Mouse (Mus musculus): ENCODE results near the gene Rab25. TPM values are rescaled to one million over a fixed set of nuclear protein-coding genes. Genes with fewer than 3 reads are reported as not detected.
"Not testable (repeated sequence)": the region's sequence is repeated elsewhere in the genome, so short reads cannot be mapped to it uniquely, and the experiment has no call there.

Rab25 gene
- not detected for total RNA-seq (2022)

DNA sequence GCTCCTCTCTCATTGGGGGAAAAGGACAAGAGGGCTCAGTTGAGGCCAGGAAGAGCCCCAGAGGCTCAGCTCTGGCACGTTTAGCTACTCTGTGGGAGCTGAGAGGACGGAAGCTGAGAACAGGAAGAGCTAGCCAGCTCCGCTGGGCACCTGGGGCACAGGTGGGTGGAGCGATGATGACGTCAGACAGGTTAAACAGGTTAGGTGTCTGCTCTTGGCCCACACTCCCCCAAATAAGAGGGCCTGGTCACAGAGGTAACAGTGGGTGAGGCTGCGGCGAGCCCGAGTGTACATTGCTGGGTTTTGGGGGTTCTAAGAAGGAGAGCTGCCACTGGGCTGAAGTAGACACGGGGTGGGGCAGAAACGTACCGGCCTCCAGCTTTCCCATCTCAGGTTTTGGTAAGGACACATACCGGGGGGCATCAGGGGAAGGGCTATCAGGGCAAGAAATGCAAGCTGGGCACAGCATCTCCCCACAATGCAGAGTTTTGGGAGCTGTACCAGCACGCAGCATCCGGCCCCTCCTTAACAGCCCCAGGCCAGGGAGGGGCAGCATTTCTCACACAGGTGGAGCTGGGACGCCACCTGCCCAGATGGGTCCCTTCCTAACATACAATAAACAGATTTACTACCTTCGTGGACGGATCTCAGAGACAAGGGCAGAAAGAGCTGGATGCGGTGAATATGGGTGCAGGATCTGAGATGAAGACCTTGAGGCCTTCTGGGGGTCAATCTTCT lies at the start of gene Rab25:
Gene Rab25, minus strand, starts transcription at position 121 of the 738 bp plus-strand sequence.
- no peak for DNase-seq

DNA sequence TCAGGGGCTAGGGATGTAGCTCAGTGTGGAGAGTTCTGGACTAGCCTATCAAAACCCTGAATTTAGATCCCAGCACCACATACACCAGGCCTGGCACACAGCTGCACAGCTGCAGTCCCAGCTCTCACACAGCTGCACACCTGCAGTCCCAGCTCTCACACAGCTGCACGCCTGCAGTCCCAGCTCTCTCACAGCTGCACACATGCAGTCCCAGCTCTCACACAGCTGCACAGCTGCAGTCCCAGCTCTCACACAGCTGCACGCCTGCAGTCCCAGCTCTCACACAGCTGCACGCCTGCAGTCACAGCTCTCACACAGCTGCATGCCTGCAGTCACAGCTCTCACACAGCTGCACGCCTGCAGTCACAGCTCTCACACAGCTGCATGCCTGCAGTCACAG lies 48.4 kb upstream of the Rab25 start:
- not testable (repeated sequence) for DNase-seq

- DNase-seq: no peak
Observed at GRCm38 (mm10) chr3:88593893-88594580, 45.9 kb upstream of the Rab25 start.

GRCm38 (mm10) chr3:88592942-88593576 lies 45.0 kb upstream of the Rab25 start:
- DNase-seq: no peak

DNA sequence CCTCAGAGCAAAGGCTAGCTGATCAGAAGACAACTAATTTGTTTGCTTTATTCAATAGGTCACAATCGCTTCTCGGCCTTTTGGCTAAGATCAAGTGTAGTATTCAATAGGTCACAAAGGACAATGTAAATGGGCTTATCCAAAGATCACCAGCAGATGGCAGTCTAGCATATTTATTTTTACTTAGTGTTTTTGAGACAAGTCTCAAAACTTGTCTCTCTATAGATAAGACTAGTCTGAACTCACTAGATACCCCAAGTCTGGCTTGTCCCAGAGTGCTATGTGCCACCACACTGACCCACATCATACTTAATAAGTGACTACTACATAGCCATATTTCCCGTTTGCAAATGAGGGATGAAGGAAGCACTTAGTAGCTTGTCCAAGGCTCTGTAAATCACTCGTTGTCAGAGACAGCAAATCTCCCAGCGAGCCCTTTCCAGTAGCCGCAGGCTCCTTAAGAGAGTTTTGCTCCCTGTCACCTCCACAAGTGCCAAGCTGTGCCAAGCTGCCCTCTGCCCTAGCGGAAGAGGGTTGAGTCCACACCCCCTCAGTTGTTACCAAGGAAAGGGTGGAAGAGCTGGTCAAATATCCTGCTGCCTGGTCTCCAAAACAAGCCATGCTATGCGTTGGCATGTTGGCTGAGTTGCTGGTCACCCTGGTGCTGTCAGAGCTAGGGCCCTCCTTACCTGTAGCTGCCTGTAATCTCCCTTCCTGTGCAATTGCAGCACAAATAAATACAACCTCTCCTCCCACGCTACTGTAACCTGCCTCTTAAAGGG lies 44.0 kb upstream of the Rab25 start:
- DNase-seq: no peak

DNA sequence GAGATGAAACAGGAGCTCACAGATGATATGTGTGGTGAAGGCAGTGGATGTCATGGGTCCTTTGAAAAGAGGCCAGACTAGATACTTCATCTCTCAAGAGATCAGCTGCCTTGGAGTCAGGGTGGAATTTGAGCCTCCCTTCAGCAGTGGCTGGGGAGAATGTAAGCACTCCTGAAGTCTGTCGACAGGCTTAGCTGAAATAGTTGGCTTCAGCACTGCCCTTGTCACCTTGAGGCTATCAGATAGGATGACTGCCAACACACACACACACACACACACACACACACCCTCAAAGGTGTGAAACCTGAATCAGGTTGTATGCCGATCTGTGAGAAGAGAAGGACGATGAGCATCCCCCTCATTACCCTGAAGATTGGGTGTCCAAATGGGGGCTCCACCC lies 42.9 kb upstream of the Rab25 start:
- DNase-seq: no peak

DNA sequence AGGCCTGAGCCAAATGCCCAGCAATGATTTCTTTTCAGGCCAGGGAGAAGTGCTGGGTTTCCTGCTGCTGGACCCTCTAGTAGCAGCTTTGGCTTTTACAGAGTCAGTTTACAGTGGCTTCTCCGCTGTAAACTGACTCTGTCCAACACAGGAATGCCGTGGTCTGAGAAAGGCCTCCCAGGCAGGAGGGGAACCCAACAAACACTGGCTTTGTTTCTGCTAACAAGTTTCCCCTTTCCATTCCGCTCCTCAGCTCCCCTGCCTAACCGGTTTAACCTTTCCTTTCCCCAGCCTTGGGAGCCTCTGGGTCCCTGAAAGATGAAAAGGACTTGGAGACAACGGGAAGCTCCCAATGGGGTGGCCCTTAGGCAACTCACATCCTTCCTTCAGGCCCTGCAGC lies 42.1 kb upstream of the Rab25 start:
- DNase-seq: no peak

DNA sequence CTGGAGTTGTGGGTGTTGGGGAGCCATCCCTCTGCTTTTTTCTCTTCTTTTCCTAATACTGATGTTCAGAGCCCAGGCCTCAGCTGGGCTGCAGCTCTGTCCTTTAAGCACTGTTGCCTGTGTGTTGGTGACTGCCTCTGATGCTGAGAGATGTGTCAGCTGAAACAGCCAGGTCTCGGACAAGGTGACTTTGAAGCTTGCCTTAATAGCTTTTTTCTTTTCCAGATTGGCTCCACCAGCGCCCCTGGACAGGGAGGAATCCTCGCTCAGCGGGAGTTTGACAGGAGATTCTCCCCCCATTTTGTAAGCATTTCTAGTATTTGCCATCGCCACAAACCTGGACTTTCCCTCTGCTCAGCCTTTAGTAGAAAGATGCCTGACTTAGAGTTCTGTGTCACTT lies 38.5 kb upstream of the Rab25 start:
- DNase-seq: no peak

GRCm38 (mm10) chr3:88585769-88586168 lies 37.7 kb upstream of the Rab25 start:
- DNase-seq: no peak

DNA sequence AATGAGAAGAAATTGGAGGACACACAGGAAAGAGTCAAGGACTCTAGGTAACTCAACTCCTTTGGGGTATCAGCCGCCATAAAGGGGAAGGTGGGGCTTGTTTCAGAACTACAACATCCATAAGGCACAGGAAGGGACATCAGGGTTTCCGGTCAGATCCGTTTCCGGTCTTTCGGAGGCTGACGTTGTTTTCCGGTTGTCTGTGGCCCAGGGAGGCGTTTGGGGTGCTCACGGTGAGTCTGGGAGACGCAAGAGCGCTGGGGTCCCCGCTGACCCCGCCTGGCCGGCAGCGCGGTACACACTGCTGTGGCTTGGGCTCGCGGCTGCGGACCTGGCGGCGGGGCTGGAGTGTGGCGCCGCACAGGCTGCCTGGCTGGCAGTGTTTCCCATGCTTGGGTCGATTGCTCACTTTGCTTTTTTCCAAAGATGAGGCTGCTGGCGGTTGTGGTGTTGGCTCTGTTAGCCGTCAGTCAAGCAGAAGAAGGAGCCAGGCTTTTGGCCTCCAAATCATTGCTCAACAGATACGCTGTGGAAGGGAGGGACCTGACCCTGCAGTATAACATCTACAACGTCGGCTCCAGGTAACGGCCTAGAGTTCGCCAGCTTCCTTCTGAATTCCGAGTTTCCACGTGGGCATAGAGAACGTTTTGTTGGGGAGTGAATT lies 31.5 kb upstream of the Rab25 start:
- peak; percentile 83 for DNase-seq

- DNase-seq: no peak
Observed at GRCm38 (mm10) chr3:88578498-88579424, 30.7 kb upstream of the Rab25 start.

GRCm38 (mm10) chr3:88577846-88578245 lies 29.7 kb upstream of the Rab25 start:
- not testable (repeated sequence) for DNase-seq

DNA sequence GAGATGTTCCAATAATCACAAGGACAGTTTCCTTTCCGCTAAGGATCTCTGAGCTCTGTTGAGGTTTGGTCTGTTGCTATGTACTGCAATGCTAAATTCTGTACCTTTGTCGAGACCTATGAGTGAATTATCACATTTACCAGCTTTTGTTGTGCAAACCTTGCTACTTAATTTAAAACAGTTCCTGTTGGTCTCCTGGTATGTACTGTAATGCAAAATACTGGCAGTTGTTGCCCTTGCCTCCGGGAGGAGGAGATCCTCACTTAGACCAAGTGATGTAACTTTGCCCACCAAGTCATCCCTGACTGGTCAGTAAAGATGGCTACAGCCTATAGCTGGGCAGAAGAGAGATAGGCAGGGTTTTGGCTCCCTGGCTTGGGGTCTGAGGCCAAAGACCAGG lies 27.4 kb upstream of the Rab25 start, which contains the start of gene Ssr2:
Gene Ssr2, plus strand, starts transcription at position 337 of the 400 bp plus-strand sequence.
- no peak for DNase-seq

- no peak for DNase-seq
Observed at GRCm38 (mm10) chr3:88573810-88574209, 25.7 kb upstream of the Rab25 start.

- DNase-seq: no peak
Observed at GRCm38 (mm10) chr3:88572835-88573234, 24.7 kb upstream of the Rab25 start.

DNA sequence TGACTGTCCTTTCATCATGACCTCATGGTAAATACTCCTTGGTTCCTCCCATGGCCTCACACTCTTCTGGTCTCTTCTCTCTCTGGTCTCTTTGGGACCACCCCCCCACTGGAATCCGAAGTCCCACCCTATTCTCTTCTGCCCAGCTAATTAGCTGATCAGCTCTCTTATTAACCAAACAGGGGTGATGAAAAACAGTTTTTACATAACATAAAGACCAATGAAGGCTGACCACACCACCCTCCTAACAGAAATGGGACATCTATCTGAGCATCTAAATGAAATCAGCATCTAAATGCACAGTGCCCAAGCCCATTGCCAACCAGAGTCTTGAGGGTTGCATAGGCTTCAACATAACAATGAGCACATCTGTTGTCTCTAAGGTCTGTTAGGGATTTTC lies 23.8 kb upstream of the Rab25 start:
- no peak for DNase-seq

- no peak for DNase-seq
Observed at GRCm38 (mm10) chr3:88570341-88570740, 22.2 kb upstream of the Rab25 start.

GRCm38 (mm10) chr3:88569694-88570093 lies 21.6 kb upstream of the Rab25 start:
- peak; percentile 63 for DNase-seq

DNA sequence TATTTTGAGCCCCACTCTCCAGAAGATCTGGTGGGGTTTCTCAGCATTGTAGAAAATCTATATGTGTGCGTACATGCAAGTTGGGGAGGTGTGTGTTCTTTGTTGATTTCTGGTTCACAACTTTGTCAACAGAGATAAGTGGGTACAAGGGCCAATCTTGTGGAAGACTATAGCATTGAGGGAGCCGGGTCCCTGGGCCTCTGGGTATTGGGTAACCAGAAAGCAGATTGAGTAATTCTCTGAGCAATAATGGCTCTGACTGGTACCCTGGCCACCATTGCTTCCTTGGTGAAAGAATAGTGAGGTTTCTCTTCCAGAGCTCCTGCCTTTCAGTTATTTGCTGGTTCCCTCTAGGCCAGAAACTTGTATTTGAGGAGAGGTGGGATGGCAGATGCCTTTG lies 21.0 kb upstream of the Rab25 start:
- no peak for DNase-seq

GRCm38 (mm10) chr3:88568615-88569014 lies 20.5 kb upstream of the Rab25 start:
- no peak for DNase-seq

GRCm38 (mm10) chr3:88567892-88568291 lies 19.8 kb upstream of the Rab25 start:
- no peak for DNase-seq

All from adrenal gland, adult 8-10 months (tissue).